Mouse (Mus musculus): Measurements from ENCODE around the gene Akna. TPM values are rescaled to one million over a fixed set of nuclear protein-coding genes. Genes with fewer than 3 reads are reported as not detected.

Gene Akna
- polyA plus RNA-seq, 1 experiment = 76.6 TPM

DNA sequence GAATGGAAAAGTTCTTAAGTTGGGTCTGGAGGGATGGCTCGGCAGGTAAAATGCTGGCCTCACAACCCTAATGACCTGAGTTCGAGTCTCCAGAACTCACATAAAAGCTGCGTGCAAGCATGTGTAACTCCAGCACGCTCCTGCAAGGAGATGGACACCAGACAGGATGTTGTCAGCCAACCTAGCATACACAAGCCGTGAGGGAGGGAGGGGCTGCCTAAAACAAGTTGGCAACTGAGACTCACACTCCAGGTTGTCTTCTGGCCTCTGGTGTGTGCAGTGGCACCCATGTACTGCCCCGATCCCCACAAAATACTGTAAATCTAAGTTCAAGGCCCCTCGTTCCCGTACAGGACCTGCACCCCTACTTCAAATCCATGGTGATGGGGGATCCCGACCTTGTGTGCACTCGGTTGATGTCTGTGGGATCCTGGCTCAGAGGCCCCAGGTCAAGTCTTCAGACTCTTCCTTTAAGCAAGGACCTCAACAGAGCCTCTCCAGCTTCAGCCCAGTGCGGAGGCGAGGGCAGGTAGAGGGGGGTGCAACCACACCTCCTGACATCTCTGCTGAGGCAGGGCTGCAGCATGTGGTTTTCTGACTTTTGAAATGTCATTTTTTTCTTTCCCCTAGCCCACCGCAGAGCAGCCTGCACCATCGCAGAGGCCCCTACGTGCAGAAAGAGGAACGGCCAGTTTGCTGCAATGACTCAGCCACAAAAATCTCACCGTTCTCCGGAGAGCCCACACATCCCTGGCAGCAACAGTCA lies 2.4 kb downstream of the Akna start:
- no peaks in the 10 kb centered on the region for H3K27me3 ChIP-seq (ENCODE audit: control insufficient read depth, insufficient read depth, low read length)
- WGBS = 14% methylated on average over 18 of the region's 18 CpGs
- peaks cover 68% of the 10 kb centered on the region for H3K4me1 ChIP-seq (replicated peaks; ENCODE audit: control insufficient read depth, insufficient read depth, low read length)
- TF ChIP-seq POLR2A (IDR thresholded peaks at IDR 0.05; ENCODE audit: control insufficient read depth, extremely low read depth, insufficient read depth, low read length, poor library complexity) (no peak), CTCF (IDR thresholded peaks at IDR 0.05; ENCODE audit: borderline replicate concordance, control insufficient read depth, extremely low read depth, insufficient read depth, low read length, poor library complexity) (no peak)
- peak; percentile 62 for DNase-seq
- peak overlapping the region; percentile 79 for H3K4me3 ChIP-seq (ENCODE audit: control insufficient read depth, insufficient read depth, low read length)
- peak overlapping the region; percentile 89 for H3K27ac ChIP-seq (ENCODE audit: control insufficient read depth, insufficient read depth, low read length)
- H3K36me3 ChIP-seq (ENCODE audit: control insufficient read depth, insufficient read depth, low read length) = peaks cover 19% of the 10 kb centered on the region

DNA sequence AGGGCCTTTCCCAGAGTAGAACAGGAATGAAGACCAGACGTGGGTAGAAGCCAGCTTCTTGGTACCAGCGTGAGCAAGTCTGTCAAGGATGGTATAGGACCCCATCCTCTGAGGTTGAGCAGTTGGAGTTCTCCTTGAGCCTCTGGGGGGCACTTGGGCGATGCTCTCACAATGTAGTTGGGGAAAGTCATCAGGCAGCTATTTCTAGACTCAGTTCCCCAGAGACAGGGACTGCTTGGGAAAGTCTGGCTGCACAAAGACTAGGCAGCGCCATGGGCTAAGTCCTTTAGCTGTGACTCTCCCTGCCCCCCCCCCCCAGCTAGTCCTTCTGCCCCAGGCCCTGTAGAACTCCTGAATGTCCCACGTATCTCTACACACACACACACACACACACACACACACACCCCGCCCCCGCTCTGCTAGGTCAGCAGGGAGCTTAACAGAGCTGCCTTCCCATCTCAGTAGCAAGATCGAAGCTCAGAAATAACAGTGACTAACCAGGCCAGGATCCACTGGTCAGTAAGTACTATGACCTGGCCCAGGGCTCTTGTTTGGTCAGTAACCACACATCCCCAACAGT lies 3.4 kb downstream of the Akna start:
- Histone ChIP-seq H3K36me3 (ENCODE audit: control insufficient read depth, insufficient read depth, low read length) (peaks cover 28% of the 10 kb centered on the region), H3K27ac (ENCODE audit: control insufficient read depth, insufficient read depth, low read length) (peak overlapping the region; percentile 89), H3K4me1 (replicated peaks; ENCODE audit: control insufficient read depth, insufficient read depth, low read length) (peaks cover 61% of the 10 kb centered on the region), H3K27me3 (ENCODE audit: control insufficient read depth, insufficient read depth, low read length) (no peaks in the 10 kb centered on the region), H3K4me3 (ENCODE audit: control insufficient read depth, insufficient read depth, low read length) (peak overlapping the region; percentile 13)
- TF ChIP-seq POLR2A (IDR thresholded peaks at IDR 0.05; ENCODE audit: control insufficient read depth, extremely low read depth, insufficient read depth, low read length, poor library complexity) (no peak), CTCF (IDR thresholded peaks at IDR 0.05; ENCODE audit: borderline replicate concordance, control insufficient read depth, extremely low read depth, insufficient read depth, low read length, poor library complexity) (no peak)
- 53% methylated on average over 8 of the region's 8 CpGs for WGBS
- DNase-seq = no peak

DNA sequence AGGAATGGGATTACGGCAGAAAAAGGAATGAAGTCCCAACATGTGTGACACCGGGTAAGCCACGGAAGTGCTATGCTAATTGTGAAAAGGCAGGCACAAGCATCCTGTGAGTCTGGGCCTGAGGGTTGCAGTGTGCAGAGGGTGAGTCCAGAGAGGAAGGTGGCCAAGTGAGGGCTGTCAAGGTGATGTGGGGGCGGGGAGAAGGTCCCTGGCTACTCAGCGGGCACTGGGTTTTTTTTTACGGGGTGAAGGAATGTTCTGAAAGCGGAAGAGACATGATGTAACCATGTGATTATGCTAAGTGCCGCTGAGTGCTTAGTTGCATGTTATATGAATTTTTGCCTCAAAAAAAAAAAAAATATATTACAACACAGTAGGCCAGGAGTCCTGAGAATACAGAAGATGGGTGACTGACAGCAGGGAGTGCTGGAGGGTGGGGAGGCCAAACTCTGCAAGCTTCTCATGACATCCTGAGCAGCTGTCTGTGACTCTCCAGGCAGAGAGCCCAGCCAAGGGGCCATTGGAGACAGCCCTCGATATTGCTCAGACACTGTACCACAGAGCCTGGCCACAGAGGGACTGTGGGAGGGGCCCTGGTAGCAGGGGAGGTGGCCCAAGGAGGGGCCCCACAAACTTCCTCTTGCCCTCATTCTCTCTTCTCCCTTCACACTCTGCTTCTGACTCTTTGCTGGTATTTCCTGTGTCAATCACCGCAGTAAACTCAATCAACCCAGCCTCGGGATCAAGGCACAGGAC lies 4.1 kb downstream of the Akna start:
- 22% methylated on average over 11 of the region's 11 CpGs for WGBS
- TF ChIP-seq CTCF (IDR thresholded peaks at IDR 0.05; ENCODE audit: borderline replicate concordance, control insufficient read depth, extremely low read depth, insufficient read depth, low read length, poor library complexity) (no peak), POLR2A (IDR thresholded peaks at IDR 0.05; ENCODE audit: control insufficient read depth, extremely low read depth, insufficient read depth, low read length, poor library complexity) (0 out of 2 replicates have a peak, but pooled peaks have one; percentile 12)
- DNase-seq = peak; percentile 57
- Histone ChIP-seq H3K4me1 (replicated peaks; ENCODE audit: control insufficient read depth, insufficient read depth, low read length) (peaks cover 58% of the 10 kb centered on the region), H3K27me3 (ENCODE audit: control insufficient read depth, insufficient read depth, low read length) (no peaks in the 10 kb centered on the region), H3K4me3 (ENCODE audit: control insufficient read depth, insufficient read depth, low read length) (peak overlapping the region; percentile 13), H3K36me3 (ENCODE audit: control insufficient read depth, insufficient read depth, low read length) (peaks cover 36% of the 10 kb centered on the region), H3K27ac (ENCODE audit: control insufficient read depth, insufficient read depth, low read length) (peak overlapping the region; percentile 89)

- 94% methylated on average over 10 of the region's 10 CpGs for WGBS
- Histone ChIP-seq H3K27me3 (ENCODE audit: control insufficient read depth, insufficient read depth, low read length) (no peaks in the 10 kb centered on the region), H3K27ac (ENCODE audit: control insufficient read depth, insufficient read depth, low read length) (no peak overlapping the region), H3K4me3 (ENCODE audit: control insufficient read depth, insufficient read depth, low read length) (no peak overlapping the region), H3K4me1 (replicated peaks; ENCODE audit: control insufficient read depth, insufficient read depth, low read length) (peaks cover 55% of the 10 kb centered on the region), H3K36me3 (ENCODE audit: control insufficient read depth, insufficient read depth, low read length) (peaks cover 45% of the 10 kb centered on the region)
- no peak for TF ChIP-seq POLR2A (IDR thresholded peaks at IDR 0.05; ENCODE audit: control insufficient read depth, extremely low read depth, insufficient read depth, low read length, poor library complexity)
- TF ChIP-seq CTCF (IDR thresholded peaks at IDR 0.05; ENCODE audit: borderline replicate concordance, control insufficient read depth, extremely low read depth, insufficient read depth, low read length, poor library complexity) = no peak
- DNase-seq = no peak
Measured at GRCm38 (mm10) chr4:63397981-63398537, 5.1 kb downstream of the Akna start.

- Histone ChIP-seq H3K4me1 (replicated peaks; ENCODE audit: control insufficient read depth, insufficient read depth, low read length) (peaks cover 75% of the 10 kb centered on the region), H3K4me3 (ENCODE audit: control insufficient read depth, insufficient read depth, low read length) (no peak overlapping the region), H3K36me3 (ENCODE audit: control insufficient read depth, insufficient read depth, low read length) (peaks cover 52% of the 10 kb centered on the region), H3K27ac (ENCODE audit: control insufficient read depth, insufficient read depth, low read length) (peak overlapping the region; percentile 89), H3K27me3 (ENCODE audit: control insufficient read depth, insufficient read depth, low read length) (no peaks in the 10 kb centered on the region)
- peak; percentile 63 for DNase-seq
- WGBS = 56% methylated on average over 6 of the region's 6 CpGs
- TF ChIP-seq POLR2A (IDR thresholded peaks at IDR 0.05; ENCODE audit: control insufficient read depth, extremely low read depth, insufficient read depth, low read length, poor library complexity) (no peak), CTCF (IDR thresholded peaks at IDR 0.05; ENCODE audit: borderline replicate concordance, control insufficient read depth, extremely low read depth, insufficient read depth, low read length, poor library complexity) (0 out of 2 replicates have a peak, but pooled peaks have one; percentile 24)
Measured at GRCm38 (mm10) chr4:63391322-63391721, 11.8 kb downstream of the Akna start.

Measured in thymus, adult 2 months (tissue).